Mouse (Mus musculus): ENCODE data around the gene Serhl. TPM values are rescaled to one million over a fixed set of nuclear protein-coding genes. Genes with fewer than 3 reads are reported as not detected.
A peak's percentile ranks its signal among the peaks of the same experiment; 100 is the strongest.

The Serhl gene
- polyA plus RNA-seq, 1 experiment from 2014 or later = 57.6 TPM

DNA sequence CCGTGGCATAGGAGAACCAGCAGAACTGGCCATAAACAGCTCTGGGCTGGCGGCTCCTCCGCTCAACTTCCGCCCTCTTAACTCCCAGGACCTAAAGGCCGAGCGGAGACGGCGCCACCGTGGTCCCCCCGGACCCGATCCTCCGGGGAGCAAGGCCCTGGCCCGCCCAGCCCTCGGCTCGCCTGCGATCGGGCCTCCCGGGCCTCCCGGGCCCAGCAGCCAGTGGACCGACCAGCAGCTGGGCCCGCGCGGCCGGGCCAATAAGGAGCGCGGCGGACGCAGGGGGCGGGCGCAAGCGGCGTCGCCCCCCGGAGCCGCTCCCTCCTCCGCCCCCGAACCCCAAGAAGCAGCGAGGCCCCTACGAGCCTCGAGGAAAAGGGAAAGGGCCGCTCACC is 59.5 kb downstream of the Serhl start:
- H3K27me3 ChIP-seq (ENCODE audit: insufficient read depth, poor library complexity, severe bottlenecking) = no peaks in the 10 kb centered on the region
- H3K4me1 ChIP-seq = peaks cover 14% of the 10 kb centered on the region; the same call in 1 of the 2 replicates
- H3K36me3 ChIP-seq = peaks cover 38% of the 10 kb centered on the region
- H3K27ac ChIP-seq = peak overlapping the region; percentile 98
- DNase-seq (ENCODE audit: low spot score) = no peak
- under 1% methylated on average over 39 of the region's 41 CpGs for WGBS
- no peaks in the 10 kb centered on the region for H3K9me3 ChIP-seq
- peak overlapping the region; percentile 94 for H3K4me3 ChIP-seq

DNA sequence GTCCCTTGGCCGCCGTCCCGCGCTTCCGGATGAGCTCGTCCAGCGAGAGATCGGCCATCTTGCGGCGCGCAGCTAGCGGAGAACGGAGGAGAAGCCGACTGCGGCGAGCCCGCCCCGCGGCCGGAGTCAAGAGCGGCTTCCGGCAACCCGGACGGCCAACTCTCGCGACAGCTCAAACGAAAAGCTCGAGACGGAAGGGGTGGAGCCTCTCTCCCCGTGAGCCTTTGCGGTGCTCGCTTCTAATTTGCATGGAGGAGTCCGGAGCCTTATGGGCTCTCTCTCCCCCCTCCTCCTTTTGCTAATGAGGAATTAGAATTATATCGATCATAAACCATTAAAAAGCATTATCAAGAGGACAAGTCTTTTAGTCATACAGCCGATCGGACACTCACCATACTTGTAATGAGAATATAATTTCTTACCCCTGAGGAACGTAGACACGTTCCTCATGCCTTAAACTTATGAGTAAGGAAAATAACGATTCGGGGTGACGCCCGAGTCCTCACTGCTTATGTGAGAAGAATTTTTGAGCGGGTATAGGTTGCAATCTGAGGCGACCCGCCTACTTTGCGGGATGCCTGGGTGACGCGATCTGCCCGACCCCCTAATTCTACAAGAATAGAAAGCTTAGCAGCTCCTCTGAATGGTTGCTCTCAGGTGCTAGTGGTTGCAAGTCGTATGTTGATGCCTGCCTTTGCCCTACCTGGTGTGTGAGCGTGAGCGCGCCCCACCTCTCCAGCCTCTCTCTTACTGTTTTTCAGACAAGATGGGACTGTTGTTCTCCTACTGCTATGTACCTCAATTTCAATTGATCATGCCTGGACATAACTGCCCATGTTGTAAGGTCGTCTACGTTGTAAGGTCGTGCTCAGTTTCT is 60.1 kb downstream of the Serhl start, which contains the start of gene Poldip3:
TSS of gene Poldip3 (minus strand) at position 189 of the 877 bp plus-strand sequence.
- Histone ChIP-seq H3K36me3 (peaks cover 44% of the 10 kb centered on the region), H3K4me1 (peaks cover 12% of the 10 kb centered on the region; the same call in 1 of the 2 replicates), H3K9me3 (no peaks in the 10 kb centered on the region), H3K27me3 (ENCODE audit: insufficient read depth, poor library complexity, severe bottlenecking) (no peaks in the 10 kb centered on the region), H3K27ac (peak within 1 kb of the TSS; percentile 98), H3K4me3 (peak within 1 kb of the TSS; percentile 94)
- under 1% methylated on average over 56 of the region's 56 CpGs for WGBS
- DNase-seq (ENCODE audit: low spot score) = peak; percentile 97

DNA sequence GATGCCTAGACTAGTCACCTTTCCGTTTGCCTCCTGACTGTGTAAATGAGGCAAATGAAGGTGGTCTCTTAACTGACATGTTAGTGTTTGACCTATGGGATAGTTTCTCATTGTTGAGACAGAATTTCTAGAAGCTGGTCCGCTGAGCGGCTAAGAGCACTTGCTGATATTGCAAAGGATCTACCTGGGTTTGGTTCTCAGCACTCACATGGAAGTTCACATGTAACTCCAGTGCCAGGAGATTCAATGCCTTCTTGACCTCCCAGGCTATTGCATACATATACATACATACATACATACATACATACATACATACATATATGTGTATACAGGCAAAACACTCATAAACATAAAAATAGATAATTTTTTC is 60.8 kb downstream of the Serhl start:
- H3K9me3 ChIP-seq = no peaks in the 10 kb centered on the region
- peak overlapping the region; percentile 98 for H3K27ac ChIP-seq
- DNase-seq (ENCODE audit: low spot score) = no peak
- H3K4me3 ChIP-seq = peak overlapping the region; percentile 94
- no peaks in the 10 kb centered on the region for H3K27me3 ChIP-seq (ENCODE audit: insufficient read depth, poor library complexity, severe bottlenecking)
- H3K4me1 ChIP-seq = peaks cover 7% of the 10 kb centered on the region; the same call in 1 of the 2 replicates
- H3K36me3 ChIP-seq = peaks cover 42% of the 10 kb centered on the region
- WGBS = 22% methylated on average over 3 of the region's 3 CpGs

DNA sequence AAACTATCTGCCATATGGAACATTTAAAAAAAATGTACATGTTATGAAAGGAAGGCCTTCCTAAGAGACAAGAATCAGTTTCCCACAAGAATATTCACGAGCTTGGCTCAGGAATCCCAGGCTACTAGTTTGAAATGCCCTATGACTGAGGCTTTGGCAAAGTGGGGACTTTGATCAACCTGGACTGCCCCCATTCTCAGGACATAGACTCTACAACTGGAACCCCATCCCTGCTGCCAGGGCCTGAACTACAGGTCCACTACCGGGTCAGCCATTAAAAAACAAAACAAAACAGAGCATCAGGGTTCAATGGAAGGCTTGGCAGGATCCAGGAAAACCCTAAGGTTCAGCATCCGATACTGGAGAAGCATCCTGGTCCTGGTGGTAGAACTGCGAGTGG is 61.4 kb downstream of the Serhl start:
- peaks cover 7% of the 10 kb centered on the region; the same call in 1 of the 2 replicates for H3K4me1 ChIP-seq
- no peak for DNase-seq (ENCODE audit: low spot score)
- H3K4me3 ChIP-seq = no peak overlapping the region
- no peaks in the 10 kb centered on the region for H3K27me3 ChIP-seq (ENCODE audit: insufficient read depth, poor library complexity, severe bottlenecking)
- no peak overlapping the region for H3K27ac ChIP-seq
- WGBS = 89% methylated on average over 4 of the region's 4 CpGs
- H3K9me3 ChIP-seq = no peaks in the 10 kb centered on the region
- H3K36me3 ChIP-seq = peaks cover 39% of the 10 kb centered on the region

DNA sequence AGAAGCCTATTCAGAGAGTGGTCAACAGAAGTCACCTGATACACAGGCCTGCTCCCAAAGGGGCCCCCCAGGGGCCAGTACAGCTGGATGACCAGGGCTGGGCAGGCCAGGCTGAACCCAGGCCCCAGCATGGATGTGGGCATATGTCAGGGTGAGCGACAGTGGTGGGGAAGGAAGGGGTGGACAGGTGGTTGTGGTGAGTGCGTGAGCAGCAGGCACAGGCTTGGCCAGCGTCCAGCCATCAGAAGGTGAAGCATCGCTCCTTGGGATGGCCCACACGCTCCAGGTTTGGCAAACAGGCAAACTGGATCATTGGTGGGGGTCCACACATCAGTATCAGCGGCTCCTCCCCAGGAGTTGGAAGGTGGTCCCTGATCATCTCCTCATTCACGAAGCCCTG is 65.0 kb downstream of the Serhl start:
- Histone ChIP-seq H3K27me3 (ENCODE audit: insufficient read depth, poor library complexity, severe bottlenecking) (no peaks in the 10 kb centered on the region), H3K4me3 (no peak overlapping the region), H3K9me3 (no peaks in the 10 kb centered on the region), H3K36me3 (peaks cover 52% of the 10 kb centered on the region), H3K27ac (no peak overlapping the region), H3K4me1 (peaks cover 4% of the 10 kb centered on the region; the same call in 1 of the 2 replicates)
- WGBS = 92% methylated on average over 7 of the region's 7 CpGs
- DNase-seq (ENCODE audit: low spot score) = no peak

DNA sequence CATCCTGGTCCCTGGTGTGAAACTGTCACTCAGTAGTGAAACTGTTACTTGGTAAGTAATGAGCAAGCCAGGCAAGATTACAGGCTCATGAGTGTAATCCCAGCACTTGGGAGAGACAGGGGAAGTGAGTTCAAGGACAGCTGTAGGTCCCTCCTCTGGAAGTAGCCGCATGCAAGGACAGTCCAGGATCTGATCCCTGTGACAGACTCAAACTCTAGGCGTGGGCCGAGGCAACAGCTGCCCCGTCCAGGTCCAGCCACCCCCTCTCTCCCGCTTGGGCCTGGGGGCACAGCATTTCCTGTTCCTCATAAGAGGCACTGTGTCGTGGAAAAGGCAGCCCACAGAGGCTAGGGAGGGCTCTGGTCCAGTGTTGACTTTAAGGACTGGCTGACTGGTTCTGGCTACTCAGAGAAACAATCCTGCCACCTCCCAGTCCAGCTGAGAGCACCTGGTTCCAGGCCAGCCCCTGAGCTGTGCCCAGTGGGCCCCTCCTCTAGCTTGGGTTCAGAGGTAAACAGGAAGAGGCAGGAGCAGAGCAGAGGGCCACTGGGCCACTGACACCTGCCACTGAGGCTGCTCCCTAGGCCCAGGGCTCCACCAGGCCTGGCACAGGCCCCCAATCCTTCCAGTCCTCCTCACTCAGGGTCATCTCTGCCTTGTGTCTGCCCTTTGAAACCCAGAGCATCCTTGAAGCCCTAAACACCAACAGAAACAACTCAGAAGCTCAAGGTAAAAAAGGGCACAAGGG is 66.5 kb downstream of the Serhl start:
- H3K4me3 ChIP-seq = no peak overlapping the region
- no peaks in the 10 kb centered on the region for H3K27me3 ChIP-seq (ENCODE audit: insufficient read depth, poor library complexity, severe bottlenecking)
- H3K4me1 ChIP-seq = peaks cover 4% of the 10 kb centered on the region; the same call in 1 of the 2 replicates
- no peak overlapping the region for H3K27ac ChIP-seq
- 85% methylated on average over 6 of the region's 6 CpGs for WGBS
- H3K36me3 ChIP-seq = peaks cover 67% of the 10 kb centered on the region
- DNase-seq (ENCODE audit: low spot score) = no peak
- H3K9me3 ChIP-seq = no peaks in the 10 kb centered on the region

DNA sequence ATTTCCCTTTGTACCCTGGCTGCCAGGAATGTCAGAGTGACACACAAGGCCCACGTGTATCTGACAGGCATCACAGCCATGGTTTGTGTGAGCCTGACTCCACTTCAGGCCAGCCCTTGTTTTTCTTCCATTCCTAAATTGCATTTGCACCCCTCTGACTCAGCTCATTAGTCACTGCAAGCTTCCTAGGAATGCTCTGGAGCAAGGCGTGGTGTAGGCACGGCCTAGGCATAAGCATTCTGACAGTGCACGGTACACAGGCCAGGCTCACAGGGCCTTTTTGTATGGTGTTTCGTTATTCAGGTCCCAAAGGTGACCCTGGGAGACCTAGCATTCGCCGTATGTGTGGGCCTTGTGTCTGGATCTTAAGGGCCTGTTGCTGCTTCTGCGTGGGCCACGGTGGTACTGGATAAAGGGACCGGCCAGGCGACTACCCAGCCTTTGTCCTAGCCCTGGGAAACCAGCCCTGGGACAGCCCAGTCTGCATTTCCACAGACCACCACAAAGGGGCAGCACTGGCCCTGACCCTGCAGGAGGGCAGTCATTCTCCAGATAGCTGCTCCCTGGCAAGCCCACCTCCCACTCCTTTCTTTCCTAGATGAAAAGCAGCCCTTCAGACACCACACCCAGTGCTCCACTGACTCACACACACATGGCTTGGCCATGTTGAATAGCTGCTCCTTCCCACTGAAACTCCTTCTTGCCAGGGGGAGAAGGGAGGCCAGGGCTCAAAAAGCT is 67.8 kb downstream of the Serhl start:
- no peaks in the 10 kb centered on the region for H3K9me3 ChIP-seq
- no peak overlapping the region for H3K4me3 ChIP-seq
- H3K36me3 ChIP-seq = peaks cover 78% of the 10 kb centered on the region
- no peak overlapping the region for H3K27ac ChIP-seq
- WGBS = 70% methylated on average over 11 of the region's 11 CpGs
- H3K4me1 ChIP-seq = peaks cover 11% of the 10 kb centered on the region
- peak; percentile 85 for DNase-seq (ENCODE audit: low spot score)
- H3K27me3 ChIP-seq (ENCODE audit: insufficient read depth, poor library complexity, severe bottlenecking) = no peaks in the 10 kb centered on the region

DNA sequence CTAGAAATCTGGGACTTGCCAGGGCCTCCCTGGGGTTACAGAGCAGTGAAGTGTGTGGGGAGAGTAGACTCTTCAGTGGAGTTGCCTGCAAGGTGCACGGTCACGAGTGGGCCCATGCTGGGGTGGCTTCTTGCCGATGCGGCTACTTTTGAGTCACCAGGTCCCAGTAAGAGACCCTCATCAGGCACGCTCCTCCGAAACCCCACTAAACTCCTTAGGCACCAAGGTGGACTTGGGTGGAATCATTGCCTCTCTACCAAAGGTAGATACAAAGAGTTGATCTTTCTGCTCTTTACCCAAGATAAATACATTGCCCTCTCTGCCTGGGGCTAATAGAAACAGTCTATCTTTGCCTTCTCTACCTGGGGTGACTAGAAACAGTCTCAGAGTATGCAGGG is 68.4 kb downstream of the Serhl start:
- H3K27me3 ChIP-seq (ENCODE audit: insufficient read depth, poor library complexity, severe bottlenecking) = no peaks in the 10 kb centered on the region
- H3K36me3 ChIP-seq = peaks cover 83% of the 10 kb centered on the region
- no peak overlapping the region for H3K27ac ChIP-seq
- no peak overlapping the region for H3K4me3 ChIP-seq
- no peaks in the 10 kb centered on the region for H3K9me3 ChIP-seq
- peaks cover 12% of the 10 kb centered on the region for H3K4me1 ChIP-seq
- WGBS = 95% methylated on average over 6 of the region's 6 CpGs
- no peak for DNase-seq (ENCODE audit: low spot score)

DNA sequence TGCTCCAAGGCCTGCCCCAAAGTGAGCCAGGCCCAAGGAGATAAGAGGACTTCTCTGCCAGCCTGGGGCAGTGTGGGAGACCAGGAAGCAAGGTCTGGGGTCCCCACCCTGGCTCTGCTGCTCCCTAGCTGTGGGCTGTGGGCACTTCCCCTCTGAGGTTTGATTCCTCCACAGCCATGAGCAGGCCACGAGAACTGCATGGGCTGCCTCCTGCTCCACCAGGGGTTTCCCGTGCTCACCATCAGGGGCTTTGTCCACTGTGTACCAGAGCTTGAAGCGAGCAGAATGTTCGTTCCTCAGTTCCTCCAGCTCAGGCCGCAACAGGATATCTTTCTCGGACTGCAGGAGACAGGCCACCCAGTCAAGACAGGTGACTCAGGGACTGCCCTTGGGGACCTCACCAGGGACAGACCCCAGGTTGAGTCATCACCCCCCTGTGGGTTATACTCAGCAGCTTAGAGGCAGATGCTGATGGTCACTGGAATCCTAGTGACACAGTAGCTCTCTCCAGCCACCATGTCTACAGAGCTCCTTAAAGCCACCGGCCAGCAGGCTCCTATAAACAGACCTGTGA is 69.4 kb downstream of the Serhl start:
- no peaks in the 10 kb centered on the region for H3K27me3 ChIP-seq (ENCODE audit: insufficient read depth, poor library complexity, severe bottlenecking)
- WGBS = 94% methylated on average over 7 of the region's 7 CpGs
- H3K4me1 ChIP-seq = peaks cover 18% of the 10 kb centered on the region
- DNase-seq (ENCODE audit: low spot score) = no peak
- no peaks in the 10 kb centered on the region for H3K9me3 ChIP-seq
- peaks cover 81% of the 10 kb centered on the region for H3K36me3 ChIP-seq
- no peak overlapping the region for H3K4me3 ChIP-seq
- no peak overlapping the region for H3K27ac ChIP-seq

DNA sequence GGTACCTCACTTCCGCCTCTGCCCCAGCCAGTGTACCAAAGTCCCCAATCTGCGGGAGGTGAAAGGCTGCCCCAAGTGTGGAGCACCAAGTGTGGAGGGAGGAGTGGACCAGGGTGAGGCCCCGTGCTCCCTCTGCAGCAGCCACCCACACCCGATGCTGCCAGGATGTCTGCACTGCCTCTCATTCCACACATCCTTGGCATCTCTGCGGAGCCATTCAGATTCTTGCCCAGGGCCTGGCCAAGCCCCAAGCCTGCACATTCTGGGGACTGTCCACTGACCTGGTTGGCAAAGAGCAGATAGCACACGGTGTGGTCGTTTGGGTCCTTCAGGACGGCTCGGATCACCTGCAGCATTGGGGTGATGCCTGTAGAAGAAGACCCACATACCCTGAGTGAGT is 70.5 kb downstream of the Serhl start:
- Histone ChIP-seq H3K4me1 (peaks cover 20% of the 10 kb centered on the region), H3K9me3 (no peaks in the 10 kb centered on the region), H3K27me3 (ENCODE audit: insufficient read depth, poor library complexity, severe bottlenecking) (no peaks in the 10 kb centered on the region), H3K4me3 (no peak overlapping the region), H3K36me3 (peaks cover 72% of the 10 kb centered on the region), H3K27ac (no peak overlapping the region)
- WGBS = 96% methylated on average over 9 of the region's 9 CpGs
- no peak for DNase-seq (ENCODE audit: low spot score)

DNA sequence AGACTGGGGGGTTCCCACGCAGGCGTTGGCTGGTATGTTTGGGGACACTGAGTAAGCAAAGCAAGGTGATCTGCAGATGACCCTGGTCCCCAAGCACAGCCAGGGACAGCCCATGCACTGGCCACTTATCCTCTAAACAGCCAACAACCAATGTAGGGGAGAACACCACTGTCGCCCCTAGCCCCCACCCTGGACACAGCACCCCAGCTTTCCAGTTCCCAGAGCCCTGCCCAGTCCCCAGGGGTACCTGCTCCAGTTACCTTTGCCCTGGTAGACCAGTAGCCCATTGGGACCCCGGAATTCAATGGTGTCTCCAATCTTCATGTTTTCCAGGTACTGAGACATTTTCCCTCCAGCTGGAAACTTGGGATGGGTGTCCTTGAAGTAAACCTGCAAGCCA is 71.3 kb downstream of the Serhl start:
- WGBS = 88% methylated on average over 4 of the region's 4 CpGs
- peaks cover 71% of the 10 kb centered on the region for H3K36me3 ChIP-seq
- H3K4me3 ChIP-seq = no peak overlapping the region
- no peak for DNase-seq (ENCODE audit: low spot score)
- H3K27ac ChIP-seq = no peak overlapping the region
- no peaks in the 10 kb centered on the region for H3K27me3 ChIP-seq (ENCODE audit: insufficient read depth, poor library complexity, severe bottlenecking)
- H3K4me1 ChIP-seq = peaks cover 28% of the 10 kb centered on the region
- H3K9me3 ChIP-seq = no peaks in the 10 kb centered on the region

DNA sequence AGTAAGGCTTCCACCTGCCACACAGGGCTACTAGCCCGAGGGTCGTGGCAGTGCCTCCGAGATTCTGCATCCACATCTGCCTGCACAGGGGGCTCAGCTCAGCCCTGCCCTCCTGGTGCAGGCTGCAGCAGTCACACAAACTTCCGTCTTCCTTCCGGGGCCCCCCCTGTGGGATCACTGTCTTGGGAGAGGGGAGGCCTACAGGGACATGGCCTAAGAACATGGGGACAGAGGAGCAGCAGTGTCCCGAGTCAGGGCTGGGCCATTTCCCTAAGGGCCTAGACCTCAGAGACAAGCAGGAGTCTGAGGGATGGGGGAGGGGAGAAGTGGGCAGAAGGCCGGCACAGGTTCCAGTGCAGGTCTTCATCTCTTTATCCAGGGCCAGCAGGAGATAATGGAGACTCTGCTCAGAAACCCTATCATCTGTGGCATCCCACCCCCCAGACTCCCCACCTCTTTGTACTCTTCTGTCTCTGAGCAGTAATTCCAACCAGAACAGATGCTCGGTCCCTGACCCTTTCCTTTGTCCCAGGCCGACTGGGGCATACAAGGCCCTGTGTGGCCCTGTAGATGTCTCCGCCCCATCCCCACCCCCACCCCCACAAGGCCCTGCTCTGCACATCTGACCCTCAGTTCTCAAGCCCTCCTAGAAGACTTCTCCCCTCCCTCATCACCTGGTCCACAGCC is 71.9 kb downstream of the Serhl start:
- WGBS = 52% methylated on average over 10 of the region's 10 CpGs
- no peak for DNase-seq (ENCODE audit: low spot score)
- Histone ChIP-seq H3K36me3 (peaks cover 70% of the 10 kb centered on the region), H3K4me1 (peaks cover 30% of the 10 kb centered on the region), H3K27me3 (ENCODE audit: insufficient read depth, poor library complexity, severe bottlenecking) (no peaks in the 10 kb centered on the region), H3K9me3 (no peaks in the 10 kb centered on the region), H3K27ac (no peak overlapping the region), H3K4me3 (no peak overlapping the region)
